Mouse (Mus musculus) forebrain, embryonic 14.5 days (tissue): ENCODE results near the gene Mapk8ip3. TPM values are rescaled to one million over a fixed set of nuclear protein-coding genes. Genes with fewer than 3 reads are reported as not detected.

Experiments used
- ATAC-seq: fragments of 200-750 bp; cut with Nextera tagmentation; 2 replicates; pipeline ENCODE4 v1.8.0; 2017; ENCODE audit warnings: mild to moderate bottlenecking, moderate library complexity
- DNase-seq: peaks from one replicate; pipeline ENCODE4 v3.0.0-alpha.2; 2015; ENCODE audit warnings: low spot score
- H3K27ac ChIP-seq: fragments of 300-500 bp; sonication (generic); 2 replicates; pipeline ENCODE4 v1.5.1; 2014; ENCODE audit warnings: low read depth, mild to moderate bottlenecking, control low read depth, low read length, moderate library complexity
- H3K27me3 ChIP-seq: fragments of 300-500 bp; sonication (generic); replicated peaks from 2 replicates; pipeline ENCODE4 v1.6.1; 2014; ENCODE audit warnings: low read length, control low read depth, mixed read lengths; ENCODE audit not compliant: control insufficient read depth, insufficient read depth
- H3K36me3 ChIP-seq: fragments of 300-500 bp; sonication (generic); 2 replicates; pipeline ENCODE4 v1.6.1; 2014; ENCODE audit warnings: low read length, control low read depth; ENCODE audit not compliant: control insufficient read depth, insufficient read depth
- H3K4me1 ChIP-seq: fragments of 300-500 bp; sonication (generic); 2 replicates; pipeline ENCODE4 v1.6.1; 2014; ENCODE audit warnings: antibody characterized with exemption, low read length, control low read depth; ENCODE audit not compliant: control insufficient read depth, insufficient read depth
- H3K4me2 ChIP-seq: fragments of 300-500 bp; sonication (generic); 2 replicates; pipeline ENCODE4 v1.6.1; 2014; ENCODE audit warnings: mild to moderate bottlenecking, control low read depth, low read length
- H3K4me3 ChIP-seq: fragments of 300-500 bp; sonication (generic); 2 replicates; pipeline ENCODE4 v1.5.1; 2014; ENCODE audit warnings: low read depth, low read length, control low read depth
- H3K9ac ChIP-seq: fragments of 300-500 bp; sonication (generic); 2 replicates; pipeline ENCODE4 v1.6.1; 2014; ENCODE audit warnings: mild to moderate bottlenecking, low read length, control low read depth, moderate library complexity
- H3K9me3 ChIP-seq: fragments of 300-500 bp; sonication (generic); replicated peaks from 2 replicates; pipeline ENCODE4 v1.6.1; 2016; ENCODE audit warnings: low read length, control low read depth, mixed read lengths; ENCODE audit not compliant: control insufficient read depth
- WGBS: fragments of 180-500 bp; shearing (Covaris S2); extraction: QIAGEN DNeasy Blood & Tissue Kit; methylation state at CpG from one replicate; pipeline ENCODE4 v1.1.7; 2014; 5-methylcytosine and 5-hydroxymethylcytosine counted together
- polyA plus RNA-seq: library from polyadenylated mRNA; unstranded; fragments of >200 nt; fragmentation: Nextera tagmentation; extraction: Ambion mirVana; gene quantifications from 2 replicates; pipeline ENCODE4 v1.2.1, GENCODE M21; 2014

Mapk8ip3 gene
- polyA plus RNA-seq, 1 experiment from 2014 or later: 49.9 TPM

DNA sequence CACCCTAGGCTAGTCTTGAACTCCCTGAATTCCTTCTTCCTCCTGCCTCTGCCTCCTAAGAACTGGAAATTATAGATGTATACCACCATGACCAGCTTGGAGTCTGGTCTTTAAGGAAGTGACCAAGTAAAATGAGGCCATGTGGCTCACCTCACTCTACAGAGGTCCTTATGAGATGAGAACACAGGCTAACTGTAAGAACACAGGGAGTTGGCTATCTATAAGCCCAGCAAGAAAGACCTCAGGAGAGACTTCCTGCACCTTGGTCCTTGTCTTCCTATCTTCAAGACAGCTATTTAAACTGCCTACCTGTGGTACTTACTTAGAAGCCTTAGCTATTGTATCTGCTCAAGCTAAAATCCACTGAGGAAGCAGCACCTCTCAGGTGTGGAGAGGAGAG is 22.8 kb downstream of the Mapk8ip3 start:
- no peak overlapping the region for H3K4me3 ChIP-seq
- H3K9ac ChIP-seq: no peak overlapping the region
- no peaks in the 10 kb centered on the region for H3K27me3 ChIP-seq
- ATAC-seq: no peak
- H3K36me3 ChIP-seq: peaks cover 98% of the 10 kb centered on the region
- no peak overlapping the region for H3K4me2 ChIP-seq
- no peak overlapping the region for H3K27ac ChIP-seq
- no peak for DNase-seq
- H3K9me3 ChIP-seq: no peaks in the 10 kb centered on the region
- no peaks in the 10 kb centered on the region for H3K4me1 ChIP-seq

GRCm38 (mm10) chr17:24907591-24907990 is 29.2 kb downstream of the Mapk8ip3 start:
- Histone ChIP-seq H3K27ac (no peak overlapping the region), H3K4me2 (no peak overlapping the region), H3K9ac (no peak overlapping the region), H3K4me1 (no peaks in the 10 kb centered on the region), H3K36me3 (peaks cover 100% of the 10 kb centered on the region), H3K4me3 (no peak overlapping the region), H3K9me3 (no peaks in the 10 kb centered on the region), H3K27me3 (no peaks in the 10 kb centered on the region)
- DNase-seq: no peak
- WGBS: 95% methylated on average over 2 of the region's 2 CpGs
- ATAC-seq: no peak

- Histone ChIP-seq H3K4me2 (no peak overlapping the region), H3K9me3 (no peaks in the 10 kb centered on the region), H3K27ac (no peak overlapping the region), H3K4me3 (no peak overlapping the region), H3K36me3 (peaks cover 100% of the 10 kb centered on the region), H3K9ac (no peak overlapping the region), H3K4me1 (no peaks in the 10 kb centered on the region), H3K27me3 (no peaks in the 10 kb centered on the region)
- ATAC-seq: no peak
- no peak for DNase-seq
- WGBS: 94% methylated on average over 9 of the region's 9 CpGs
These were observed 33.0 kb downstream of the Mapk8ip3 start for GRCm38 (mm10) chr17:24903767-24904166.

GRCm38 (mm10) chr17:24902671-24903474 is 33.9 kb downstream of the Mapk8ip3 start:
- peaks cover 100% of the 10 kb centered on the region for H3K36me3 ChIP-seq
- no peak for DNase-seq
- 71% methylated on average over 9 of the region's 9 CpGs for WGBS

DNA sequence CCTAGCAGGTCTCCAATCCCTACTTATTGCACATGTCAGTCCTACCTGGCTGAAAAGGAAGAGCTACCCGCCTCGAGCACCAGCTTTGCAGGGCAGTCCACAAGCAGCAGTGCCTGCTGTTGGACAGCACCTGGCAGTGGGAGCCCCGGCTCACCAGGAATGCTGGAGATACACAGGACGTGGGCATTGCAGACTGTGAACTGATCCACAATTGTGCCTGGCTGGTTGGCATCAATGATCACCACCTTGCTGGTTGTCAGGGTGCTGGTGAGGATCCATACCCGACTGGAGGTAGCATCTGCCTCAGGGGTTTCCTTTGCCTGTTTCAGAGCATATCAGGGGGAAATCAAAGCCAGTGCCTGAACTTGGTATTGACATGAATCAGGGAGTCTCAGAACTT is 34.7 kb downstream of the Mapk8ip3 start:
- Histone ChIP-seq H3K9ac (no peak overlapping the region), H3K36me3 (peaks cover 98% of the 10 kb centered on the region), H3K4me3 (no peak overlapping the region), H3K27ac (no peak overlapping the region), H3K27me3 (no peaks in the 10 kb centered on the region), H3K4me1 (peaks cover 5% of the 10 kb centered on the region; the same call in 1 of the 2 replicates), H3K4me2 (no peak overlapping the region), H3K9me3 (no peaks in the 10 kb centered on the region)
- ATAC-seq: no peak
- DNase-seq: no peak
- 95% methylated on average over 5 of the region's 5 CpGs for WGBS

More at GRCm38 (mm10) chr17:24902671-24903474, 33.9 kb downstream of the Mapk8ip3 start:
- H3K9me3 ChIP-seq: no peaks in the 10 kb centered on the region
- no peak overlapping the region for H3K9ac ChIP-seq
- ATAC-seq: no peak
- H3K4me3 ChIP-seq: no peak overlapping the region
- H3K4me1 ChIP-seq: no peaks in the 10 kb centered on the region
- no peak overlapping the region for H3K27ac ChIP-seq
- H3K27me3 ChIP-seq: no peaks in the 10 kb centered on the region
- H3K4me2 ChIP-seq: no peak overlapping the region

DNA sequence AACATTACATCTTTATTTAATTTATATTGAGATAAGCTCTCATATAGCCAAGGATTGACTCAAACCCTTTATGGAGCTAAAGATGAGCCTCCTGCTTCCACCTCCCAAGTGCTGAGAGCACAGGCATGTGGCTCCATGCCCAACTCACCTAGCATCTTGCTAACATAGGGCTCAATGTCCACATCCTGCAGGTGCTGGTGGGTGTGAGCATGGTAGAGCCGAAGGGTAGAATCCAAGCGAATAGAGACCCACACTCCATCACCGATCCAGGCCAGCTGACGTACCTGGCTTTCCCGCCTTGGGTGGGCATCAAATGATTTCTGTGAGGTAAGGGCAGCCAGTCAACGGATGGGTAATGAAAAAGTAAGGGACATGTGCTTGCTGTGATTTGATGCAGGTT is 36.8 kb downstream of the Mapk8ip3 start:
- H3K27me3 ChIP-seq: no peaks in the 10 kb centered on the region
- 93% methylated on average over 6 of the region's 6 CpGs for WGBS
- DNase-seq (no peak), ATAC-seq (no peak)
- no peaks in the 10 kb centered on the region for H3K9me3 ChIP-seq
- peaks cover 77% of the 10 kb centered on the region for H3K36me3 ChIP-seq
- H3K4me2 ChIP-seq: no peak overlapping the region
- H3K4me1 ChIP-seq: peaks cover 13% of the 10 kb centered on the region
- no peak overlapping the region for H3K27ac ChIP-seq
- H3K9ac ChIP-seq: no peak overlapping the region
- no peak overlapping the region for H3K4me3 ChIP-seq

DNA sequence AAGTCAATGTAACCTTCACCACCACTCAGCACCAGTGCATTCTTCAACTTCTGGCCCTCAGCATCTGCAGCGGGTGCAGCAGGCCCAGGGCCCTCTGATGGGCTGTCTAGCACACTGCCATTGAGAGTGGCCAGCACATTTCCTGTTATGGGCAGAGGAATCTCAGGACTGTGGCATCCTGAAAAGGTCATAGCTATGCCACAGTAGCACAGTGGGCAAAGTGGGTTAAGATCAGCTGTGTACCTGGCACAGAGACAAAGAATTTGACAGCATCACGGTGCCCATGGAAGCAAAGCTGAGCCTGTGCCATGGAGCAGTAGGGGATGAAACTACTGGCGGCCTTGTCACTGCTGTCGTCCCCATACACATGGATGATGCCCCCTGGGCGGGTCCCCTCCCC is 37.6 kb downstream of the Mapk8ip3 start:
- 71% methylated on average over 5 of the region's 5 CpGs for WGBS
- Histone ChIP-seq H3K9ac (no peak overlapping the region), H3K4me1 (peaks cover 15% of the 10 kb centered on the region), H3K9me3 (no peaks in the 10 kb centered on the region), H3K27me3 (no peaks in the 10 kb centered on the region), H3K36me3 (peaks cover 69% of the 10 kb centered on the region), H3K4me2 (no peak overlapping the region), H3K4me3 (no peak overlapping the region), H3K27ac (no peak overlapping the region)
- DNase-seq (no peak), ATAC-seq (no peak)

GRCm38 (mm10) chr17:24898041-24898854 is 38.5 kb downstream of the Mapk8ip3 start:
- no peak overlapping the region for H3K9ac ChIP-seq
- DNase-seq (no peak), ATAC-seq (no peak)
- no peaks in the 10 kb centered on the region for H3K27me3 ChIP-seq
- peaks cover 21% of the 10 kb centered on the region for H3K4me1 ChIP-seq
- peak overlapping the region; percentile 81; the same call in 1 of the 2 replicates for H3K4me3 ChIP-seq
- 0 out of 2 replicates have a peak overlapping the region, but pooled peaks have one; percentile 98 for H3K4me2 ChIP-seq
- WGBS: 92% methylated on average over 4 of the region's 4 CpGs
- no peaks in the 10 kb centered on the region for H3K9me3 ChIP-seq
- peaks cover 64% of the 10 kb centered on the region for H3K36me3 ChIP-seq
- no peak overlapping the region for H3K27ac ChIP-seq

DNA sequence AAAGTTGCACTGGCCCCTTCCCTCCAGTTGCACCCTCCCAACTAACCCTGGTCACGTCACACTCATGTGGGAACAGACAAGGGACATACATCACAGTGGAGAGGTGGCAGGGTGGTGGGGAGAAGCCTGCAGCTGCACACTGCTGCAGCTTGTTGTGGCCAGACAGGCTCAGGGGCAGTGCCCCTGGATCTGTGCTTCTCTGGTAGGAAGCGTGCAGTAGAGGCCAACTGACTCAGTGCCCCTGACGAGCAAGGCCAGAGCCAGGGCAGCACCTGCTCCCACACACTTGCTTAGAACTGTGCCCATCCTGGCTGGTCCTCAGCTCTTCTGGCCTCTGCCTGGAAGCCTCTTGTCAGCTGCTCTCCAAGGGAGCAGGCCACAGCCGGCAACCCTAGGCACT is 39.2 kb downstream of the Mapk8ip3 start:
- H3K27me3 ChIP-seq: no peaks in the 10 kb centered on the region
- peaks cover 64% of the 10 kb centered on the region for H3K36me3 ChIP-seq
- H3K9ac ChIP-seq: 0 out of 2 replicates have a peak overlapping the region, but pooled peaks have one; percentile 17
- DNase-seq (no peak), ATAC-seq (no peak)
- H3K4me3 ChIP-seq: peak overlapping the region; percentile 81
- peaks cover 21% of the 10 kb centered on the region for H3K4me1 ChIP-seq
- 75% methylated on average over 4 of the region's 4 CpGs for WGBS
- no peak overlapping the region for H3K27ac ChIP-seq
- H3K9me3 ChIP-seq: no peaks in the 10 kb centered on the region
- peak overlapping the region; percentile 98 for H3K4me2 ChIP-seq
